Mouse (Mus musculus) left cerebral cortex, postnatal 10 days (tissue): ENCODE measurements around the gene Zfp420. TPM values are rescaled to one million over a fixed set of nuclear protein-coding genes. Genes with fewer than 3 reads are reported as not detected.

Experiments used
- DNase-seq, 2 experiments: peaks; one replicate each; pipeline ENCODE4 v3.0.0; 2021 to 2022; ENCODE audit warnings: low spot score in 2 of 2, mixed read lengths in 1 of 2; ENCODE audit errors: extremely low spot score in 1 of 2
- intact Hi-C: fragments of 180-260 bp; cut with DNase I; formaldehyde crosslinking; loops from one replicate; pipeline ENCODE4 v1.15.1; 2025
- total RNA-seq, 2 experiments: library from RNA; stranded (reverse); gene quantifications; 2 replicates each; pipeline ENCODE4 v1.2.3; 2021

The Zfp420 gene
- total RNA-seq, 2 experiments from 2014 or later = 14.6 to 14.7 TPM

DNA sequence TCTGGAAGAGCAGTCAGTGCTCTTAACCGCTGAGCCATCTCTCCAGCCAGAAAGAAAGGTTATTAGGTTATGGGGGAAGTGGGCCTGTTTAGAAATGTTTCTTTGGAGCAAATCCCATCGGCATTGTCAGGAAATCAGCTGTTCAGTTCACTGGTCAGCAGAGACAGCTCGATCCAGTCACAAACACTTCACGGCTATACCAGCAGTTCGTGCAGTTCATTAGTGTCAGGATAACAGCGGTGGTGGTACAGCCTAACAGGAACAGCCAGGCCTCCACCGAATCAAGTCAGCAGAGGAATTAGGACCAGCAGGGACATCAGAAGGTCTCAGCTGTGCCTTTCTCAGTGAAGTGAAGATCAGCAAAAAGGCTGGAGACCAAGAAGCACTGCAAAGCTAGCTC is 21.1 kb downstream of the Zfp420 start:
- intact Hi-C loops = no loop called here
- DNase-seq = no peak

DNA sequence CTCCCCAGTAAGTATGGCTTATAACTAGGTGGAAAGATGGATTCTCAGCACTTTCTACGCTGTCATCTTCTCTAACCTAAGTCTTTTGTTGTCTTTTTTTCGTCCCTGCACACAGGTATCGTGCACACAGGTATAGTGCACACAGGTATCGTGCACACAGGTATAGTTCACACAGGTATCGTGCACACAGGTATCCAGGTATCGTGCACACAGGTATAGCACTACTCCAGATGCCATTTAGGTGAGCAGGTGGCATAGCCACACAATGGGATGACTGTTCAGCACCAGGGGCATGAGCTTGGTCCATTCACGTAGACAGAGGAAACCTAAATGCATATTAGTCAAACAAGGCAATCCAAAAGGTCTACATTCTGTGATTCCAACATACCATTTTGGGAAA is 30.7 kb downstream of the Zfp420 start:
- DNase-seq = no peak
- intact Hi-C loops = loop anchor here (10.0 kb wide), 1 partner anchor 66 kb away; no protein-coding TSS in a partner anchor

DNA sequence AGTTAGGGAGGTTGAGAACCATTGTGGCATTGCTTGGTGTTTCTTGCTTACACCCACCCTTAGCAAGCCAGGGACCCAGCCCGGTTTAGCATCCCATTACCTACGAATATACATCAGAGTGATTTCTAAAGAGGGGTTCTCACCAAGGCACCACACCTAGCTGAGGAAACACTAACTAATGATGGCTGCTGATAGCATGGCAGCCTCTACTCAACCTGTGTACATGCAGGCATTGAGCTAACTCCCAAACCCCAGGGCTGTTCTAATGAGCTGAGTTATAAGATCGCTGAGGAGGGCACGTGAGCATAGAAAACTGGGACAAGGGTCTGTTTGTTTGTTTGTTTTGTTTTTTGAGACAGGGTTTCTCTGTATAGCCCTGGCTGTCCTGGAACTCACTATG is 33.0 kb downstream of the Zfp420 start:
- DNase-seq = no peak
- intact Hi-C loops = loop anchor here (10.0 kb wide), 1 partner anchor 68 kb away; no protein-coding TSS in a partner anchor

DNA sequence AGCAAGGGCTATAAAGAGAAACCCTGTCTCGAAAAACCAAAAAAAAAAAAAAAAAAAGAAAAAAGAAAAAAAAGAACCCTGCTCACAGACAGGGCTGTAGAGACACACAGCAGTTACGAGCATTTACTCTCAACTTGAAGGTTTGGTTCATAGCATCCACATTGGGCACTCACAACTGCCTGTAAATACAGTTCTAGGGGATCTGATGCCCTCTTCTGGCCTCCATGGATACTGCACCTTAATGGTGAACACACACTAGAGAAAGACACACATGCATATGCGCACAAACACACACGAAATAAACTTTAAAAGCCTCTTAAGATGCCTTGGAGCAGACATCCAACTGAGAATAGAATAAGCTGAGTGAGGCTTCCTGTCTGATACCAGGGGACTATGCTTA is 38.6 kb downstream of the Zfp420 start:
- DNase-seq = no peak

DNA sequence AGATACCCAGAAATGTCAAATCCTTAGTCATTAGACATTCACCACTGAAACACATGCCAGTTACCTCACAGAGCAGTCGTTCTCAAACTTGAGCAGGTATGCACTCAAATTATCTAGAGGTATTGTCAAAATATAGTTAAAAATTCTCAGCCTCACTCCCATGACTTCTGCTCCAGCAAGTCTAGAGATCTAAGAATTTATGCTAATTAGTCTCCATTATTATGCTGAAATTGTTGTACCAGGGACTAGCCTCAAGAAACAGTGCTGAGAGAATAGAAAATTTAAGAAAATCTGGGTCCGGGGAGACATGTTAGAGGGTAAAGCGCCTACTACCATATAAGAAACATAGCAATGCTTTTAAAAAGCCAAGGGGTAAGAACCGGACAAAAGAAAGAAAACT is 44.3 kb downstream of the Zfp420 start:
- DNase-seq = no peak
- intact Hi-C loops = loop anchor here (5.0 kb wide), 1 partner anchor 37 kb away; no protein-coding TSS in a partner anchor

More for the DNA sequence above, 38.6 kb downstream of the Zfp420 start:
- intact Hi-C loops = loop anchor here (10.0 kb wide), 1 partner anchor 74 kb away; no protein-coding TSS in a partner anchor

DNA sequence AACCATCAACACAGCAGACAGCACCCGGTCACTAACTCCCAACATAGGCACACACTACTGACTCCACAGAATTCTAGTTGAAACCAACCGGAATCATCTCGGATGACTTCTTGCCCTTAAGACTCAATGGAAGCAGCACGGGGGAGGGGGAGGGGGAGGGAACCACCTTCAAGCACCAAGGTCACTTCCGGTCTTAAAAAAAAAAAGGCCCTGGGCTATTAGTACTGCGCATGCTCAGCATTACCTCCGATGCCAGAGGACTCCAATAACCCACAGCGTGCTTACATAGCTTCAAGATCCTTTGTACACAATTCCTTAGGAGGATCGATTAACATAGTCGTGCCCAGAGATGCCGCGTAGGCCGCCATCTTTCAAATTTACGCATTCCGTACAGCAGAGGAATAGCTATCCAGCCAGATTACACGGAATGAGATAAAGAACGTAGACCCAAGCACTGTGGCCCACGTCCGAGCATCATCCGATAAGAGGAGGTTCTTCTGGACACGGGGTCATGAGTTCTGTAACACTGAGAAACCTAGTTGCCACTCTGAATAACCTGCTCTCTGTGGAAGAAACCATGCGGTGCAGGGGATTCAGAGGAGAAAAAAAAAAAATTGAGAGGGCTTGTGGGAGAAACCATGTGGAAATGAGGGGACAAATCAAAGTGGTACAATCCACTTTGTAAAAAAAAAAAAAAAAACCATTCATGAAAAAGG is 46.3 kb downstream of the Zfp420 start, which contains the start of gene Zfp27:
TSS of gene Zfp27 (minus strand) at position 607 of the 716 bp plus-strand sequence.
- intact Hi-C loops = no loop called here
- peak; percentile 63 to 79 for DNase-seq

DNA sequence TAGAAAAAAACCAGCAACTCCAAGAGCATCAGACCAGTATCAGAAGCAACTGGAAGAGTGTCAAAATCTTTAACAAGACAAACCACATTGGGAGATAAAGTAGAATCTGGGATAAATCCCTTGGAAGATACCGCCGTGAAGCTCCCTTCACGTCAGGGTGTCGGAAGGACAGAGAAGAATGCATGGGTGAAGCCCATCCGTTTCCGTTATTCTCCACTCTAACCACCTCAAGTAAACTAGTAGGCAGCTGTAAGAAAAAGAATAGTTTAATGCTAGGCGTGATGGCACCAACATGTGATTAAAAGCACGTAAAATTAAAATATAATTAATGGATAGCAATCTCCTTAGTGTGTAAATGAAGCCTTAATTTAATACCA is 46.9 kb downstream of the Zfp420 start:
- intact Hi-C loops = no loop called here
- DNase-seq = no peak

DNA sequence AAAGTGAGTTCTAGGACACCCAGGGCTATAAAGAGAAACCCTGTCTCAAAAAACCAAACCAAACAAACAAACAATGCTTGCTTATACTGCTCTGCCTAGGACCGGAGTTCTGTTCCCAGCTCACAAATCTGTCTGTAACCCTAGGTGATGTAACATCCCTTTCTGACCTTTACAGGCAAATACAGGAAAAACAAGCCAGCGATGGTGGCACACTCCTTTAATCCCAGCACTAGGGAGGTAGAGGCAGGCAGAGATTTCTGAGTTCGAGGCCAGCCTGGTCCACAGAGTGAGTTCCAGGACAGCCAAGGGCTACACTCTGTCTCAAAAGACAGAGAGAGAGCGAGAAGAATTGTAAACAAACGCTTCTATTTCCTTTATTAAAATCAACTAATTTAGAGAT is 47.4 kb downstream of the Zfp420 start:
- intact Hi-C loops = no loop called here
- no peak for DNase-seq

DNA sequence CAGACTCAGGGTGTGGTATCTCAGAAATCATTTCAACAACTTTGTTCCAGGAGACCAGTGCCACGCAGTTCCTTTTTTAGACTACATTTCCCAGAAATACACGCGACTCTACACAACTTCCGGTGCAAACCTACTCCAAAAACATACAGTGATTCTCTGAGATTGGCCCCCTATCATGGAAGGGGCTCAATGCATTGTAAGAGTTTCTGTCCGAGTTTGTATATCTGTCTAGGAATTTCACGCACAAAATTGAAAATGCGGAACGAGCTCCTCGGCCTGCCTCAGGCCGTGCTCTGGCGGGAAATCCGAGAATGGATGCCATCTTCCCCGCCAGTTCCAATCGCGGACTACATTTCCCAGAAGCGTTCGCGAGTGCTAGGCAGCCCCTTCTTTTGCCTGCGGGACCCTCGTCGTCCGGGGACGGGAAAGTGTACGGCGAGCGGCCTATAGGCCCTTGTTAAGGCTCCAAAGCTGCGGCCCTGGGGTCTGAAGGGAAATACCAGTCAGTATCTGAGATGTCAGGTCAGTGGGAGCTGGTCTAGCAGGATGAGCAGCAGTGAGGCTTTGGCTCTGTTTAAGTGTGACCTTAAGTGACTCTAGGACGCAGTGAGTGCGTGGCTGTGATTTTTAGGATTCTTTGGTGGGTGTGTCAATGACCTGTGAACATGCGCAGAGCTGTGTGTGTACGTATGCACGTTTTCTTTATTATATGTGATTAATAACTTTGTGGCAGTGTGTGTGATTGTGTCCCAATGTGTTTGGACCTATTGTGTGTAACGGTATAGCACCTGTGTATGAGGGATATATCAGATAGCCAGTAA is 48.6 kb downstream of the Zfp420 start, which contains the start of gene Zfp383:
TSS of gene Zfp383 (plus strand) at position 94 of the 821 bp plus-strand sequence.
- intact Hi-C loops = no loop called here
- peak; percentile 78 to 88 for DNase-seq

DNA sequence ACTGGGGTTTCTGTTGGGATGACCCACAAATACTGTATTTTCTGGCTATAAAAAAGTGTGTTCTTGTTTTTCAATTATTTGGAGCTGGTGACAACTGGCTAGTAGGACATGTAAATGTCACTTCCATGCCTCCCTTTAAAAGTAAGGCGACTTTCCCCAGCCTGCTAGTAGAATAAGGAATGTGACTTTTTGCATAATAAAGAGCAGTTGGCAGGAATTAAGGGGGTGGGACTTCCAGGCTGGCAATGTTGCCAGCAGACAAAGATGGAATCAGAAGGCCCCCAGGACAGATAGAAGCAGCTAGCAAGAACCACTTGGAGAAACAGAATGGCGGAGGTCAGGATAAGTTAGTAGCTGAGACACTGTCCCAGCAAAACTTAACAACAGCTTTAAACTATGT is 50.5 kb downstream of the Zfp420 start:
- intact Hi-C loops = no loop called here
- no peak for DNase-seq

DNA sequence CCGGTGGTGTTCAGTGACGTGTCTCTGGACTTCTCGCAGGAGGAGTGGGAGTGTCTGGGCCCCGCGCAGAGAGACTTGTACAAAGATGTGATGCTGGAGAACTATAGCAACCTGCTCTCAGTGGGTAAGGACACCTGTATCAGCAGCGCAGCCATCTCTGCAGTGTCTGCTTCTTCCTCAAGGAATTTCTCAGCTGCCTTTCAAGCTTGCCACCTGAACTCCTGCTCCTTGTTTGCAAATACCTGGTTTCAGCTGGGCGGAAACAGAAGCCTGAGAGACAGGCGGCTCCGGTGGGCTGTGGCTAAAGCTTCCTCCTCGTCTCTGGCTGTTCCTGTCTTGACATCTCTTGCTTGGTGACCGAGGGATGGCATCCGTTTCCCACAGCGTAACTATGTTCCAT is 52.4 kb downstream of the Zfp420 start:
- DNase-seq = no peak
- intact Hi-C loops = no loop called here

DNA sequence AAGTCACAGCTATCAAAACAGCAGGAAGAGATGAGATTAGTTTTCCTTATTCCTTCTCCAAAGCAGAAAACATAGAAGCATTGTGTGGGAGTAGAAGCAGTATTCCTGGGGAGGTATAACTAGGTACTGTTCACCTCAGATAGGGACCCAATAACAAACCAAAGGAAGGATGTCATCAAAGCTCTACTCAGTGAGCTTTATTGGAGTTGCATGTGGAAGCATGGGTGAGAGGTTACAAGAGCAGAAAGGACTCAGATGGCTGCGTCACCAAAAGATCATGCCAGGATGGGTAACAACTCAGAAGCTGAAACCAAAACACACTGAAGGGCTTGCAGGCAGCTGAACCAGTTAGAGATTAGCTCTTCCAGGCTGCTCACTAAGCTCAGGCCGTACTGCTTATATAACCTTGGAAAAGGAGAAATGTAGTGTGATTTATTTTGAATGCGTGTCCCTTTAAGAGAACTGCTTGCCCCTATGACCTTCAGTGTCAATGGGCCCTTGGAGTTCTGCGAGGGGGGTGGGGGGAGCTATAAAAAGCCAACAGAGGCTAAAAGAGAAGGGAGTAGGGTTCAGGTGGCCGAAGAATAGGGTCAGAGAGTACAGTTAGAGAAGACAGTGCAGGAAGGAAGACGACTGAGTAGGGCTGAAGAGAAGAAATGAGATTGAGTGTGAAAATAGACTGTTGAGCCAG is 57.7 kb downstream of the Zfp420 start:
- no peak for DNase-seq
- intact Hi-C loops = no loop called here

DNA sequence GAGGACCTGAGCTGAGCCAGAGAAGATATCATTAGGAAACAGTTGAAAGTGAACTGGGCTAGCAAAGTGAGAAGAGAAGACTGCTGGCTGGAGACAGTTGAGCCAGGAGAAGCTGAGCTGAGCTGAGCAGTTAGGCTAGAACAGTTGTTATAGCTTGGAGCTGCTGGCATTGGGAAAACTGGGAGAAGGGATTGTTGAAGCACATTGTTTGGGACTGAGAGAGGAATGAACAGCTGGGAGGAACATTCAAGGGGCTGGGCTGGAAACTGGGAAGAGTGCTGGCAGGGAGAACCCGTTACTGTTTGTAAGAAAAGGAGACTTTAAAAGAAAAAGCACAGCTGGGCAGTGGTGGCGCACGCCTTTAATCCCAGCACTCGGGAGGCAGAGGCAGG is 58.3 kb downstream of the Zfp420 start:
- no peak for DNase-seq
- intact Hi-C loops = no loop called here

DNA sequence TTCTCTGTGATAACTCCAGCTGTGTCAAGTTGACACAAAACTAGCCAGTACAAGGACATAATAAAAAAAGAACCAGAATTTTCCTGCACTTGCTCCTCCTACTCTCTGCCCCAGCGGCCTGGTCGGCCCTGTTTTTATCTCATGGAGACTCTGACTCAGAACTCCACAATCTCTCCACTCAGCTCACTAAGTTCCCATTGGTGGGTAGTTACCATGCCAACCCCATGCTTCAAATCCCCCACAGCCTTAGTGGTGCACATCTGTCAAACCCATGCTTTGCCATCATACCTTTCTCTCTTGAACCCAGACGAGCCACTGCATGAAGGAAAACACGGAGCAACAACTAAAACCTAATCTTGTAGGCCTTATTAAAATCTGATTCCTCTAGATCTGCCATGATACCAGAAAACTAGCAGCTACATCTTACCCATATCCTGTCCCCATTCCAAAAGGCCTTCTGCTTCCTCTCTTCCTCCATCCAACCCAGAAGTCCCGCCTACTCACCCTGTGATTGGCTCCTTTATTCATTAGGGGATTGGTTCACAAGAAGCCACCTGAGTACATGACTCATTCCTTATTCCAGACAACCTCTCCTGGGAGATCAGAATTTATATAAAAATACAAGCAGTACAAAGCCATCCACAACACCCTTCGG is 61.8 kb downstream of the Zfp420 start:
- intact Hi-C loops = no loop called here
- no peak for DNase-seq

DNA sequence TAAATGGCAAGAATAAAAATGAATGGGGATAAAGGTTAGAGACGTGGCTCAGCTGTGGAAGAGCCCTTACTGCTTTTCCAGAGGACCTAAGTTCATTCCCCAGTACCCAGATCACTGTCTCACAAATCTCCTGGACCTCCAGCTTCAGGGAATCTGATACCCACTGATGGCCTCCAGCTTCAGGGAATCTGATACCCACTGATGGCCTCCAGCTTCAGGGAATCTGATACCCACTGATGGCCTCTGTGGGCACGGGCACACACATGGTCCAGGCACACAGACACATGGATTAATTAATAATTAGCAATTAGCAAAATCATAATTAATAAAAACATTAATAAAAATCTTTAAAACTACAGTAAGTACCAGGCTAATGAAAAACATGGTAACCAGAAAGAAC is 63.0 kb downstream of the Zfp420 start:
- DNase-seq = no peak
- intact Hi-C loops = no loop called here
